Mouse (Mus musculus) midbrain, embryonic 10.5 days (tissue): ENCODE results near the gene Rapgef1. TPM values are rescaled to one million over a fixed set of nuclear protein-coding genes. Genes with fewer than 3 reads are reported as not detected.
"Not testable (repeated sequence)": the region's sequence is repeated elsewhere in the genome, so short reads cannot be mapped to it uniquely, and the experiment has no call there.

Experiments
- DNase-seq: peaks from one replicate; pipeline ENCODE4 v3.0.0-alpha.2; 2017; ENCODE audit warnings: low spot score
- H3K27ac ChIP-seq: fragments of 300-500 bp; sonication (generic); replicated peaks from 2 replicates; pipeline ENCODE4 v1.5.1; 2016; ENCODE audit warnings: mild to moderate bottlenecking
- H3K27me3 ChIP-seq: fragments of 300-500 bp; sonication (generic); 2 replicates; pipeline ENCODE4 v1.6.1; 2016; ENCODE audit warnings: low read depth, mild to moderate bottlenecking; ENCODE audit not compliant: poor library complexity, severe bottlenecking
- H3K36me3 ChIP-seq: fragments of 300-500 bp; sonication (generic); 2 replicates; pipeline ENCODE4 v1.6.1; 2016; ENCODE audit warnings: mild to moderate bottlenecking, moderate library complexity
- H3K4me1 ChIP-seq: fragments of 300-500 bp; sonication (generic); 2 replicates; pipeline ENCODE4 v1.6.1; 2016
- H3K4me3 ChIP-seq: fragments of 300-500 bp; sonication (generic); 2 replicates; pipeline ENCODE4 v1.5.1; 2016; ENCODE audit warnings: mild to moderate bottlenecking, moderate library complexity
- H3K9me3 ChIP-seq: fragments of 300-500 bp; sonication (generic); replicated peaks from 2 replicates; pipeline ENCODE4 v1.6.1; 2016; ENCODE audit warnings: mild to moderate bottlenecking
- WGBS: fragments of 180-500 bp; shearing (Covaris S2); methylation state at CpG from one replicate; pipeline ENCODE4 v1.1.7; 2016; 5-methylcytosine and 5-hydroxymethylcytosine counted together
- polyA plus RNA-seq: library from polyadenylated mRNA; unstranded; fragments of >200 nt; fragmentation: Nextera tagmentation; extraction: Ambion mirVana; gene quantifications from 2 replicates; pipeline ENCODE4 v1.2.1, GENCODE M21; 2016

Rapgef1 gene
- polyA plus RNA-seq, 1 experiment from 2014 or later: 14.4 TPM

DNA sequence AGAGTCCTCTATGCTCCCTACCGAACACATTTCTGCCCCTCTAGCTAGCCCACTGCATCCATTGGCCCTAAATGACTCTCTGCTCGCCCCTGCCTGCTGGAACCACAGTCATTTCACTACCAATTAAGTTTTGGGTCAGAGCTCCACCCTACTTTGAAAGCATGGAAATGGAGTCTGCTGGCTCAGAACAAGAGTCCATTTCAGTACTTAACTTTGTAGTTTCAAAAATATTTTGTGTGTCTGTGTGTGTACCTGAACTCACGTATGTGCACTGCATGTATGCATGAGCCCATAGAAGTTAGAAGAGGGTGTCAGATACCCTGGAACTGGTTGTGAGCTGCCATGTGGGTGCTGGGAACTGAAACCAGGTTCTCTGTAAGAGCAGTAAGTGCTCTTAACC, 7.8 kb downstream of the Rapgef1 start:
- DNase-seq: no peak
- 93% methylated on average over 3 of the region's 3 CpGs for WGBS
- H3K27me3 ChIP-seq: no peaks in the 10 kb centered on the region
- peaks cover 43% of the 10 kb centered on the region for H3K36me3 ChIP-seq
- H3K4me3 ChIP-seq: no peak overlapping the region
- H3K9me3 ChIP-seq: no peaks in the 10 kb centered on the region
- H3K27ac ChIP-seq: no peak overlapping the region
- peaks cover 27% of the 10 kb centered on the region for H3K4me1 ChIP-seq

DNA sequence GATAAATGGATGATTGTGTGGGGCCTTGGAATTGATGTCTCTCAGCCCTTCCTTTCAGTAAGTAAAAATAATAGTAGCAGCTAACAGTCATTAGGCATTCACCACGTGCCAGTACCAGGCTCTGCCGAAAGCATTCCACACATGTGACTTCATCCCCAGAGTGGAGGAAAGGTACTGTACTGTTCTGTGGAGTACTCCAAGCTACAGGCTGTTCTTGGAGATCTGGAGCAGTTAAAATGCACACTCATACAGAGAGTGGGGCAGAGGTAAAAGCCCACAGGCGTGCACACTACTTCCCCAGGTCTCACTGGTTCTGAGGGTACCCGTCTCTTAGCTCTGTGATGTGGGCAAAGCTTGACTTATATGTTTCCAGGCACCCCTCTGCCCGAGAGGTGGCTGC, 8.7 kb downstream of the Rapgef1 start:
- H3K9me3 ChIP-seq: no peaks in the 10 kb centered on the region
- H3K4me3 ChIP-seq: no peak overlapping the region
- H3K36me3 ChIP-seq: peaks cover 43% of the 10 kb centered on the region
- WGBS: 85% methylated on average over 5 of the region's 5 CpGs
- no peaks in the 10 kb centered on the region for H3K27me3 ChIP-seq
- no peak for DNase-seq
- H3K4me1 ChIP-seq: peaks cover 21% of the 10 kb centered on the region
- H3K27ac ChIP-seq: no peak overlapping the region

DNA sequence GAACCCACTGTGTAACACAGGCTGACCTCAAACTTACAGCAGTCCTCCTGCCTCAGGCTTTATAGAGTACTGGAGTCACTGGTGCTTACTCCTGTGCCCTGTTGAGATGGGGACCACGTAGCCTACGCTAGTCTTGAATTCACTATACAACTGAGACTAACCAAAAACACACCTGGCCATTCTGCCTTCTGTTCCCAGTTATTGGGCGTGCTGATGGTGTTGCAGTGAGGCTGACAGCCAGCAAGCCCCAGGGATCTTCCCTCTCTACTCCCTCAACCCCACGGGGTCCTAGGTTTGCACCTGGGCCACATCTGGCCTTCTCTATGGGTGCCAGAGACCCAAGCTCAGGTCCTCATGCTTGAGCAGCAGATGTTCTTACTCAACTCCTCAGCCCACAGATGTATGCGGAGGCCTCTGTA, 9.3 kb downstream of the Rapgef1 start:
- WGBS: 79% methylated on average over 5 of the region's 5 CpGs
- no peak for DNase-seq
- peaks cover 43% of the 10 kb centered on the region for H3K36me3 ChIP-seq
- H3K4me3 ChIP-seq: no peak overlapping the region
- no peaks in the 10 kb centered on the region for H3K9me3 ChIP-seq
- H3K27me3 ChIP-seq: no peaks in the 10 kb centered on the region
- H3K4me1 ChIP-seq: peaks cover 15% of the 10 kb centered on the region; the same call in 1 of the 2 replicates
- no peak overlapping the region for H3K27ac ChIP-seq

DNA sequence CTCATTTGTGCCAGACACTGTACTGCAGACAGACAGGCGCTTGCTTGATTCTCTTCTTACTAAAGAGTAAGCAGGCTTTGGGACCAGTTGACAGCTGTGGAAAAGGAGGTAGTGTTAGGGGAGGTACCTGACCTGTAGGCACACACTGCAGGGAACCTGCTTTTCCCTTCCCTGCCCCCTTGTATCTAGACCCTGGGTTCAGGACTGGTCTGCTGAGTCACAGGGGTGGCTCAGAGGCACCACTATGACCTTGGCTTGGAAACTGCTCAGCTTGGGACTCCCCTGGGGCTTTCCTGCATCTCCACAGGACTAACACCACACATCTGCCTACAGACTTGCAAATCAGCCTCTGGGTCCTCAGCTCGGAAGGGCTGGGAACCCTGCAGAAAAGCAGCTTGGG, 9.8 kb downstream of the Rapgef1 start:
- peaks cover 43% of the 10 kb centered on the region for H3K36me3 ChIP-seq
- H3K27me3 ChIP-seq: no peaks in the 10 kb centered on the region
- no peak overlapping the region for H3K4me3 ChIP-seq
- no peak overlapping the region for H3K27ac ChIP-seq
- DNase-seq: no peak
- no peaks in the 10 kb centered on the region for H3K9me3 ChIP-seq
- WGBS: 79% methylated on average over 2 of the region's 2 CpGs
- H3K4me1 ChIP-seq: peaks cover 15% of the 10 kb centered on the region; the same call in 1 of the 2 replicates

DNA sequence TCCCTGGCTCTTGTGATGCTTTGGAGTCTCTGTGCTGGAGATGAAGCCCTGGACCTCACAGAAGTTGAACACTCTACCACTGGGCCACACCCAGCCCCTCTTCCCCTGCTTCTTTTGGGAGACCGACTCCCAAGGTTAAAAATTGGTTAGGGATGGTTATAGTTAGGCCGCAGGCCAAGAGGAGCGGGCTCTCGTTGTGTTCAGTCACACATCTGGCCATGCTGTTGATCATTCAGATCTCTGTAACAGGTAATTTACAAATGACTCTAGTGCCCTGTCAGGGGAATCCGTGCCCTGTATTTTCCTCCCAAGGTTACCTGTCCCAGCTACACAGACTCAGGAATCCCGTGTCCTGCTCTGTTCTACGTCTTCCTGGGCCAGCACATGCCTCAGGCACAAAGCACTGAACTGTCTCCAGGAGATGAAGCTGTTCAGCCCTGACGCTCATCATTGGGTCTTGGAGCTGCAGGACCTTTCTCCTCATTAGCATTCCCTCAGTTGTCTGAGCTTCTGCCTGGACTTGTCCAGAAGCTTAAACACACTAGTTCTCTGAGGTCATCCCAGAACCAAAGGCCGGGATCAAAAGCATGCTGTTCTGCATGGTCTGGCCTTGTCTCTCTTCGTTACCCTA, 10.7 kb downstream of the Rapgef1 start:
- no peak for DNase-seq
- no peak overlapping the region for H3K4me3 ChIP-seq
- H3K4me1 ChIP-seq: peaks cover 15% of the 10 kb centered on the region; the same call in 1 of the 2 replicates
- no peak overlapping the region for H3K27ac ChIP-seq
- peaks cover 43% of the 10 kb centered on the region for H3K36me3 ChIP-seq
- H3K27me3 ChIP-seq: no peaks in the 10 kb centered on the region
- no peaks in the 10 kb centered on the region for H3K9me3 ChIP-seq
- 92% methylated on average over 10 of the region's 10 CpGs for WGBS

DNA sequence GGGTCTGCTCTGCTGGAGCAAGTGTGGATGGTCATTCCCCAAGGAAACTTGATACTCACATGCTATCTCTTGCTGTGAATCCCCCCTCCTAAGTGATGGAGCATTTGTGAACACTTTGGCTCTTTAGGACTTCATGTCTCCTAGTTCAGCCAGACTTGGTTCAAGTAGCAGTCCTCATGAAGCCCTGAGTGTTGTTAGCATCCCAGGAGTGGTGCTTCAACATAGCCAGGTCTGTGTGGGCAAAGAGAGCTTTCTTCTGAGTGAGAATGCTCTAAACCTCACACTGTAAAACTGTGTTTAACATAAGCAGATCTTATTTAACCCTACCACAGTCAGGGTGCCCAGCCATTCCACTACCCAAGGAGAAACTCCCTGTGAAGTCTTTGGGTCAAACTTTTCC, 11.5 kb downstream of the Rapgef1 start:
- Histone ChIP-seq H3K4me3 (no peak overlapping the region), H3K9me3 (no peaks in the 10 kb centered on the region), H3K27ac (no peak overlapping the region), H3K36me3 (peaks cover 38% of the 10 kb centered on the region), H3K27me3 (no peaks in the 10 kb centered on the region), H3K4me1 (peaks cover 15% of the 10 kb centered on the region; the same call in 1 of the 2 replicates)
- no peak for DNase-seq

DNA sequence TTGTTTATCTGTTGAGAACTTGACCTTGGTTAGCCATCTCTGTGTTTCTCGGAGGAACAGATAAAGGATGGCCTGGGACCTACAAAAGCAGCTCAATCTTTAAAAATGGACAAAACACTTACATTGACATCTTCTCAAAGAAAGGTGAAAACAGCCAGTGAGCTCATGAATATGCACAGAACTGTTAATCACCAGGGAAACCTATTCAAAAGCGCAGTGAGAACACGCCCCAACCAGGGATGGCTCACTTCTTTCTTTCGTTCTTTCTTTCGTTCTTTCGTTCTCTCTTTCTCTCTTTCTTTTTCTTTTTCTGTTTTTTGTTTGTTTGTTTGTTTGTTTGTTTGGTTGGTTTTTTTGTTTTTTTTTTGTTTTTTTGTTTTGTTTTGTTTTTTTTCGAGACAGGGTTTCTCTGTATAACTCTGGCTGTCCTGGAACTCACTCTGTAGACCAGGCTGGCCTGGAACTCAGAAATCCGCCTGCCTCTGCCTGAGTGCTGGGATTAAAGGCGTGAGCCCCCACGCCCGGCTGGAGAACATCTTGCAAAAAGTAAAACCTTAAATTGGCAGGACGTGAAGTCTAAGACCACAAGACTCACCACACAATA, 12.1 kb downstream of the Rapgef1 start:
- not testable (repeated sequence) for H3K27ac ChIP-seq, DNase-seq, H3K27me3 ChIP-seq, H3K9me3 ChIP-seq, H3K4me3 ChIP-seq
- Histone ChIP-seq H3K36me3 (peaks cover 37% of the 10 kb centered on the region), H3K4me1 (peaks cover 15% of the 10 kb centered on the region; the same call in 1 of the 2 replicates)
- 91% methylated on average over 12 of the region's 12 CpGs for WGBS

DNA sequence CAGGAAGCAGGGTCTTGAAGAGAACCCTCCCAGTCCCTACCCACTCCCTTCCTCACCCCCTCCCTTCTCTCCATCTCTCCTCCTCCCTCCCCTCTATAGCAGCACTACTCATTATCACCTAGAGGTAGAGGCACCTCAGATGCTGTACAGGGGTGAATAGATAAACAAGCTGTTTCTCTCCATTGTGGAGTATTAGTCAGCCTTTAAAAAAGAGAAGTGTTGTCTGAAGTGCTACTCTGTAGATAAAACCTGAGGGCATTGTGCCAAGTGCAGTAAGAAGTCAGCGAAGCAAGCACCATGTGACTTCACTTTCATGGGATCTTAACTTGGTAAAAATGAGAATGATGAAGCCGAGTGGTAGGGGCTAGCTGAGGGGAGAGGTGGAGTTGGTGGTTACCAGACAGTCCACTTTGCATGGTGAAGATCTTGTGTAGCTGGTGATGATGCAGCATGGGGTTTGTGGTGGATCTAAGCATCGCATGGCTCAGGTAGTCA, 12.7 kb downstream of the Rapgef1 start:
- WGBS: 92% methylated on average over 3 of the region's 3 CpGs
- no peaks in the 10 kb centered on the region for H3K27me3 ChIP-seq
- H3K4me3 ChIP-seq: no peak overlapping the region
- H3K4me1 ChIP-seq: peaks cover 15% of the 10 kb centered on the region; the same call in 1 of the 2 replicates
- DNase-seq: no peak
- no peaks in the 10 kb centered on the region for H3K9me3 ChIP-seq
- no peak overlapping the region for H3K27ac ChIP-seq
- peaks cover 36% of the 10 kb centered on the region for H3K36me3 ChIP-seq

DNA sequence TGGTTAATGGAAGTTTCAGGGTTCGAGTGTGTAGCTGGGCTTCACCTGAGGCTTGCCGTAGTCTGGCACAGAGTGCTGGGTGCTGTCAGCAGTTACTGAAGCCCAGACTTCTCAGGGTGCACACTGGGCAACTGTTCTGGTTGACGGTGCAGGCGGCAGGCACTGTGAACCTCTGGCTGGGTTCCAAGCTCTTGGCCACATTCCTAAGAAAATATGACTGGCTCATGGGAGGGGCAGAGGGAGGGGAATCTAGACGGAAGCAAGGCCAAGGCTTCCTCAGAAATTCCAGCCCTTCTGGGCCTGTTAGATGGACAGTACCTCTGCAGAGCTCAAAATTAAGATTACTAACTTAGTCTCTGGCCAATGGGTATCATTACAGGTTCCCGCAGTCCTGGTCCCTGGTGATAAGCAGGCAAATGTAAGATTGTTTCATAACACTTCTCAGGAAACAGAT, 13.6 kb downstream of the Rapgef1 start:
- H3K27ac ChIP-seq: no peak overlapping the region
- DNase-seq: no peak
- peaks cover 18% of the 10 kb centered on the region for H3K4me1 ChIP-seq
- 87% methylated on average over 6 of the region's 6 CpGs for WGBS
- H3K9me3 ChIP-seq: no peaks in the 10 kb centered on the region
- peaks cover 31% of the 10 kb centered on the region for H3K36me3 ChIP-seq
- no peaks in the 10 kb centered on the region for H3K27me3 ChIP-seq
- no peak overlapping the region for H3K4me3 ChIP-seq

DNA sequence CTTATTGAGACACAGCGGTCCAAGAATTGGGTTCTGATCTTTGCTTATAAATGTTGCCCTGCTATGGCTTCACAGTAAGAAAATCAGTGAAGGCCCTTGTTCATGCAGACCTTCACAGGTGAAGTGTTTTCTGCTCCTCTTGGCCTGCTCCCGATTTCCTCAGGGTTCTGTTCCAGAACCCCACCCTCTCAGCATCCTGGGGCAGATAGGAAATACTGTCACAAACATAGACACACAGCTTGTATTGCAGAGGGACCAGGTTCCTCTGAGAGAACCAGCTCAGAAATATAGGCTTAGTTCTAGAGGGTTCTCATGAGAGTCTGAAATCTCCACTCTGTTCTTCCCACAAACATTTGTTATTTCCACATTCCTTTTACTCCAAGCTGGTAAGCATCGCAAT, 14.3 kb downstream of the Rapgef1 start:
- no peak overlapping the region for H3K27ac ChIP-seq
- H3K4me1 ChIP-seq: peaks cover 13% of the 10 kb centered on the region
- no peaks in the 10 kb centered on the region for H3K27me3 ChIP-seq
- DNase-seq: no peak
- H3K36me3 ChIP-seq: peaks cover 25% of the 10 kb centered on the region
- no peak overlapping the region for H3K4me3 ChIP-seq
- H3K9me3 ChIP-seq: no peaks in the 10 kb centered on the region
- WGBS: 97% methylated on average over 3 of the region's 3 CpGs

DNA sequence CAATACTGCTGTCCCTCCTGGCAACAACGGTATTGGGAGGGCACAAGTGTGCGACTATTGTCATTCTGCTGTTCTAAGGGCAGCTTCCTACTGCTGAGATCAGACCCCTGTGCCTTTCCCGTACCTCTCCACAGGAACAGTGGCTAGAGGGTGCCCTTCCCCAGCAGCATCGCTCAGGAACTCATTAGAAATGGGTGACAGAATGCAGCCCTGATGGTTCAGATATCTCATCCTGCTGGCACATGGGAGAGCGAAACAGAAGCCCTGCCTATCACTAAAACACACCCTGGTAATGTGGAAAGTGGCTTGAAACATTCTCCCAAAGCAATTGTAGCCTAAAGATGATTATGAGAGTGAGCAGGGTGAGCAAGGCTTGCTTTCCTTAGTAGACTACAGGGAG, 15.0 kb downstream of the Rapgef1 start:
- DNase-seq: no peak
- peaks cover 8% of the 10 kb centered on the region for H3K4me1 ChIP-seq
- no peak overlapping the region for H3K27ac ChIP-seq
- 84% methylated on average over 5 of the region's 5 CpGs for WGBS
- H3K27me3 ChIP-seq: no peaks in the 10 kb centered on the region
- H3K4me3 ChIP-seq: no peak overlapping the region
- no peaks in the 10 kb centered on the region for H3K9me3 ChIP-seq
- H3K36me3 ChIP-seq: peaks cover 21% of the 10 kb centered on the region

DNA sequence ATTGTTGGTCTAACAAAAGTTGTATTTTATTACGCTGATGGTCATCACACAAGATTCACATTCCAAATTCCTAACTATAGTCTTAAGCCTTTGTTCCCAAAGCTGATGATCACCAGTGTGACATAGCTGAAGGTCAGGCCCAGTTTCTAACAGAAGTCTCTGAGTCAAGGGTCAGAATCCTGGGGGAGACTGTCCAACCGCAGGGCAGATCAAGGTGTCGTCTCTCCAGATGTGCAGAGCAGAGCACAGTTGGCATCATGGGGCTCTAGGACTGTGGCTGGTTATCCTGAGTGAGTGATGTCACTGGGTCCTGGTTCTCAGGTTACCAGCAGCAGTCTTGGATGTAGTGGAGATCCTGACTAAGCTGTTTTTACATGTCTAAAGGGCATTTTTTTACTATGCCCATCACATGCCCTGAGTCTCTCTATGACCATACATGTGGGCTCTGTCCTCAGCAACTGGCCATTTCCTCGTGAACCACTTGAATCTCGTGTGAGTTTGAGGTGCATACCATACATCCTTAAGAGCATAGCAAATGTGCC, 16.5 kb downstream of the Rapgef1 start:
- DNase-seq: no peak
- H3K27ac ChIP-seq: no peak overlapping the region
- H3K9me3 ChIP-seq: no peaks in the 10 kb centered on the region
- no peak overlapping the region for H3K4me3 ChIP-seq
- H3K4me1 ChIP-seq: peaks cover 6% of the 10 kb centered on the region; the same call in 1 of the 2 replicates
- peaks cover 7% of the 10 kb centered on the region; the same call in 1 of the 2 replicates for H3K36me3 ChIP-seq
- 89% methylated on average over 5 of the region's 5 CpGs for WGBS
- no peaks in the 10 kb centered on the region for H3K27me3 ChIP-seq

DNA sequence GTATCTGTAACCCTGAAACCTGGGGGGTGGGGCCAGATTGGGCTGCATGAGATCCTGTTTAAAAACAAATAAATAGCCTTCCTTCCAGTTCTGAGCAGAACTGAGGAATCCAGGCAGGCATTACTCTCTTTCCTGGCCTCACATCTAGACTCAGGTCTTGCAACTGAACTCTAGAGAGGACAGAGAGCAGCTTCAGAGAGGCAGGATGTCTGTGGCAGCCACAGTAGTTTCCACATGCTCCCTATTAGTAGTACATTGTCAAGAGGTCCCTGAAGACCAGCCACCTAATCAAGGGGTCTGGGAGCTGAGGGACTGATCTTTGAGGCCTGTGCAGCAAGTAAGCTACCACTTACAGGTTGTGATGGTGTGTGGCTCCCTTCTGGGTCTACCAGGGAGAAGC, 18.0 kb downstream of the Rapgef1 start:
- Histone ChIP-seq H3K4me3 (no peak overlapping the region), H3K4me1 (peaks cover 13% of the 10 kb centered on the region), H3K27ac (no peak overlapping the region), H3K36me3 (0 out of 2 replicates have a peak, but pooled peaks cover 4% of the 10 kb centered on the region), H3K27me3 (no peaks in the 10 kb centered on the region), H3K9me3 (no peaks in the 10 kb centered on the region)
- DNase-seq: no peak
